Mouse (Mus musculus) megakaryocyte, embryonic 14.5 days (primary cell): ENCODE measurements around the gene Xlr3a. TPM values are rescaled to one million over a fixed set of nuclear protein-coding genes. Genes with fewer than 3 reads are reported as not detected.
A peak's percentile ranks its signal among the peaks of the same experiment; 100 is the strongest.

ENCODE experiments used
- H3K27me3 ChIP-seq: replicated peaks from 2 replicates; pipeline ENCODE3; 2012; ENCODE audit warnings: inconsistent platforms
- H3K36me3 ChIP-seq: replicated peaks from 2 replicates; pipeline ENCODE3; 2012; ENCODE audit warnings: low read length, inconsistent platforms, mixed read lengths
- H3K4me1 ChIP-seq: 2 replicates; pipeline ENCODE4 v1.6.1; 2012; ENCODE audit warnings: inconsistent platforms
- H3K4me3 ChIP-seq: replicated peaks from 2 replicates; pipeline ENCODE3; 2012; ENCODE audit warnings: moderate library complexity, mild to moderate bottlenecking, inconsistent platforms
- H3K9me3 ChIP-seq: 2 replicates; pipeline ENCODE4 v1.6.1; 2012; ENCODE audit warnings: inconsistent platforms
- FLI1 ChIP-seq: IDR thresholded peaks from 2 replicates; pipeline ENCODE4 v1.6.1; 2012; ENCODE audit warnings: low read length, inconsistent platforms, mixed read lengths
- GATA1 ChIP-seq: IDR thresholded peaks from 3 replicates; pipeline ENCODE4 v1.6.1; 2012; ENCODE audit warnings: mixed read lengths, low read length, inconsistent platforms, borderline replicate concordance
- polyA plus RNA-seq: library from polyadenylated mRNA; stranded (reverse); fragments of >175 nt; gene quantifications from 2 replicates; pipeline ENCODE4 v1.2.3, GENCODE M21; 2012; ENCODE audit warnings: low replicate concordance; ENCODE audit not compliant: insufficient read depth

Gene Xlr3a
- polyA plus RNA-seq, 1 experiment, result not detected

- TF ChIP-seq FLI1, result no peak
- TF ChIP-seq GATA1, result no peak
- 0 out of 2 replicates have a peak, but pooled peaks cover 3% of the 10 kb centered on the region for H3K4me1 ChIP-seq
- no peaks in the 10 kb centered on the region for H3K36me3 ChIP-seq
- H3K9me3 ChIP-seq, result no peaks in the 10 kb centered on the region
- H3K4me3 ChIP-seq, result no peak overlapping the region
- peaks cover 28% of the 10 kb centered on the region for H3K27me3 ChIP-seq
These were observed 35.4 kb downstream of the Xlr3a start for GRCm38 (mm10) chrX:73061528-73061927.

GRCm38 (mm10) chrX:73053860-73054563, 42.9 kb downstream of the Xlr3a start:
- no peaks in the 10 kb centered on the region for H3K36me3 ChIP-seq
- peaks cover 3% of the 10 kb centered on the region for H3K27me3 ChIP-seq
- peak overlapping the region; percentile 56 for H3K4me3 ChIP-seq
- peaks cover 5% of the 10 kb centered on the region; the same call in 1 of the 2 replicates for H3K4me1 ChIP-seq
- peaks cover 10% of the 10 kb centered on the region for H3K9me3 ChIP-seq
- TF ChIP-seq FLI1, result no peak
- TF ChIP-seq GATA1, result no peak

GRCm38 (mm10) chrX:73039666-73040065, 57.2 kb downstream of the Xlr3a start:
- TF ChIP-seq FLI1 (no peak), GATA1 (no peak)
- Histone ChIP-seq H3K36me3 (no peaks in the 10 kb centered on the region), H3K27me3 (peaks cover 30% of the 10 kb centered on the region)

GRCm38 (mm10) chrX:73038831-73039230, 58.1 kb downstream of the Xlr3a start:
- H3K4me3 ChIP-seq, result no peak overlapping the region
- no peaks in the 10 kb centered on the region for H3K4me1 ChIP-seq
- H3K36me3 ChIP-seq, result no peaks in the 10 kb centered on the region
- H3K27me3 ChIP-seq, result peaks cover 33% of the 10 kb centered on the region
- TF ChIP-seq GATA1 (no peak), FLI1 (no peak)
- H3K9me3 ChIP-seq, result peaks cover 5% of the 10 kb centered on the region

More at GRCm38 (mm10) chrX:73039666-73040065, 57.2 kb downstream of the Xlr3a start:
- no peak overlapping the region for H3K4me3 ChIP-seq
- H3K4me1 ChIP-seq, result no peaks in the 10 kb centered on the region
- H3K9me3 ChIP-seq, result peaks cover 5% of the 10 kb centered on the region

- H3K27me3 ChIP-seq, result peaks cover 44% of the 10 kb centered on the region
- H3K4me3 ChIP-seq, result no peak within 1 kb of the TSS
- no peaks in the 10 kb centered on the region for H3K36me3 ChIP-seq
- no peaks in the 10 kb centered on the region for H3K4me1 ChIP-seq
- TF ChIP-seq GATA1, result no peak
- no peak for TF ChIP-seq FLI1
- no peaks in the 10 kb centered on the region for H3K9me3 ChIP-seq
These were observed 59.9 kb downstream of the Xlr3a start, which contains the start of gene Pnma5 for GRCm38 (mm10) chrX:73037003-73037402. TSS of gene Pnma5 (minus strand) at chrX:73037103.

Other genes starting within 250 kb of the Xlr3a start
- 6.5 TPM in 1 of 2 replicates, not detected in the other for gene Cetn2, start 178.7 kb downstream of the Xlr3a start, polyA plus RNA-seq
- gene Nsdhl, start 178.5 kb downstream of the Xlr3a start, polyA plus RNA-seq, result 3.1 and 5.2 TPM in 2 replicates
- gene Zfp185, start 109.8 kb downstream of the Xlr3a start, polyA plus RNA-seq, result not detected in 2 replicates
- not detected in 2 replicates for gene Pnma5, start 60.0 kb downstream of the Xlr3a start, polyA plus RNA-seq
- gene Pnma3, start 32.3 kb downstream of the Xlr3a start, polyA plus RNA-seq, result not detected in 2 replicates
- not detected in 2 replicates for gene Xlr4a, start 14.6 kb downstream of the Xlr3a start, polyA plus RNA-seq
- 0.03 TPM in 1 of 2 replicates, not detected in the other for gene Gm14685, start 20.0 kb upstream of the Xlr3a start, polyA plus RNA-seq
- gene Xlr5b, start 51.7 kb upstream of the Xlr3a start, polyA plus RNA-seq, result not detected in 2 replicates
- gene DXBay18, start 52.4 kb upstream of the Xlr3a start, polyA plus RNA-seq, result not detected in 2 replicates
- gene Spin2d, start 79.9 kb upstream of the Xlr3a start, polyA plus RNA-seq, result not detected in 2 replicates
- gene Xlr3b, start 95.1 kb upstream of the Xlr3a start, polyA plus RNA-seq, result 0.17 TPM in 1 of 2 replicates, not detected in the other
- gene Xlr4b, start 117.2 kb upstream of the Xlr3a start, polyA plus RNA-seq, result 0.91 TPM in 1 of 2 replicates, not detected in the other
- 18.9 and 42.4 TPM in 2 replicates for gene F8a, start 131.2 kb upstream of the Xlr3a start, polyA plus RNA-seq
- gene Xlr4c, start 146.0 kb upstream of the Xlr3a start, polyA plus RNA-seq, result 2.7 TPM in 1 of 2 replicates, not detected in the other
- gene Xlr3c, start 168.3 kb upstream of the Xlr3a start, polyA plus RNA-seq, result not detected in 2 replicates
- not detected in 2 replicates for gene Xlr5a, start 195.9 kb upstream of the Xlr3a start, polyA plus RNA-seq
- not detected in 2 replicates for gene Xlr5c, start 195.9 kb upstream of the Xlr3a start, polyA plus RNA-seq
- gene Gm45015, start 239.7 kb upstream of the Xlr3a start, polyA plus RNA-seq, result not detected in 2 replicates
- gene Zfp275, start 245.5 kb upstream of the Xlr3a start, polyA plus RNA-seq, result 0.34 and 0.38 TPM in 2 replicates